Mouse (Mus musculus): ENCODE measurements around the gene Taldo1. TPM values are rescaled to one million over a fixed set of nuclear protein-coding genes. Genes with fewer than 3 reads are reported as not detected.

Gene Taldo1
- polyA plus RNA-seq, 1 experiment from 2014 or later, result 252 TPM

- Histone ChIP-seq H3K9ac (replicated peaks; ENCODE audit: low read depth, low read length) (no peak overlapping the region), H3K4me1 (ENCODE audit: control insufficient read depth, insufficient read depth, low read length) (peaks cover 35% of the 10 kb centered on the region), H3K36me3 (ENCODE audit: control insufficient read depth, insufficient read depth, low read length) (peaks cover 15% of the 10 kb centered on the region; the same call in 1 of the 2 replicates), H3K4me2 (replicated peaks; ENCODE audit: low read depth, low read length) (no peak overlapping the region), H3K9me3 (ENCODE audit: control insufficient read depth, low read depth, low read length) (no peaks in the 10 kb centered on the region), H3K4me3 (ENCODE audit: low read depth, low read length) (no peak overlapping the region), H3K27me3 (ENCODE audit: control insufficient read depth, insufficient read depth, low read length) (no peaks in the 10 kb centered on the region), H3K27ac (ENCODE audit: low read length) (no peak overlapping the region)
- no peak for ATAC-seq (ENCODE audit: insufficient number of reproducible peaks, insufficient read depth, low FRiP score, low read depth)
- WGBS, result 92% methylated on average over 12 of the region's 12 CpGs
Measured at GRCm38 (mm10) chr7:141438201-141438968, 46.4 kb downstream of the Taldo1 start.

GRCm38 (mm10) chr7:141439140-141439679 lies 47.2 kb downstream of the Taldo1 start:
- WGBS, result 93% methylated on average over 10 of the region's 10 CpGs
- Histone ChIP-seq H3K9ac (replicated peaks; ENCODE audit: low read depth, low read length) (no peak overlapping the region), H3K9me3 (ENCODE audit: control insufficient read depth, low read depth, low read length) (no peaks in the 10 kb centered on the region), H3K4me1 (ENCODE audit: control insufficient read depth, insufficient read depth, low read length) (peaks cover 36% of the 10 kb centered on the region; the same call in 1 of the 2 replicates), H3K36me3 (ENCODE audit: control insufficient read depth, insufficient read depth, low read length) (peaks cover 15% of the 10 kb centered on the region; the same call in 1 of the 2 replicates), H3K27me3 (ENCODE audit: control insufficient read depth, insufficient read depth, low read length) (no peaks in the 10 kb centered on the region), H3K4me2 (replicated peaks; ENCODE audit: low read depth, low read length) (no peak overlapping the region), H3K4me3 (ENCODE audit: low read depth, low read length) (no peak overlapping the region), H3K27ac (ENCODE audit: low read length) (no peak overlapping the region)
- ATAC-seq (ENCODE audit: insufficient number of reproducible peaks, insufficient read depth, low FRiP score, low read depth), result no peak

DNA sequence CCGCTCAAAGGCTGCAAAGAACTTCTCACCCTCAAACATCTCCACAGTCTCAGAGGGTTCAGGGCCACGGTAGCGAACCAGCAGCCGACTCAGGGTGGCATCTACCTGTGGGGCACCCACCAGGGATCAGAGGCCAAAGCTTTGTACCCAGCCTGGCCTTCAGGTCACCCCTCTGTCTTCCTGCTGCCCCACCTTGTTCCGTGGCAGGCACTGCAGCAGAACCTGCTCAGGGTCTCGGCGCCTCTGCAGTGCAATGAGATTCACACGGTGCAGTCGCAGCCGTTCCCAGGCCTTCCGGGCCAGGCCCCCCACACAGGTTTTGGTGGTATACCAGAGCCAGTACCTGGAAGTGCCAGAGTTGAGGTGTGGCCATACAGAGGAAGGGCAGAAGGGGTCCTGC lies 47.8 kb downstream of the Taldo1 start:
- no peak for ATAC-seq (ENCODE audit: insufficient number of reproducible peaks, insufficient read depth, low FRiP score, low read depth)
- no peaks in the 10 kb centered on the region for H3K9me3 ChIP-seq (ENCODE audit: control insufficient read depth, low read depth, low read length)
- H3K4me3 ChIP-seq (ENCODE audit: low read depth, low read length), result no peak overlapping the region
- peaks cover 37% of the 10 kb centered on the region; the same call in 1 of the 2 replicates for H3K4me1 ChIP-seq (ENCODE audit: control insufficient read depth, insufficient read depth, low read length)
- no peak overlapping the region for H3K9ac ChIP-seq (replicated peaks; ENCODE audit: low read depth, low read length)
- 91% methylated on average over 11 of the region's 11 CpGs for WGBS
- no peak overlapping the region for H3K4me2 ChIP-seq (replicated peaks; ENCODE audit: low read depth, low read length)
- H3K27ac ChIP-seq (ENCODE audit: low read length), result no peak overlapping the region
- H3K27me3 ChIP-seq (ENCODE audit: control insufficient read depth, insufficient read depth, low read length), result no peaks in the 10 kb centered on the region
- peaks cover 15% of the 10 kb centered on the region; the same call in 1 of the 2 replicates for H3K36me3 ChIP-seq (ENCODE audit: control insufficient read depth, insufficient read depth, low read length)

DNA sequence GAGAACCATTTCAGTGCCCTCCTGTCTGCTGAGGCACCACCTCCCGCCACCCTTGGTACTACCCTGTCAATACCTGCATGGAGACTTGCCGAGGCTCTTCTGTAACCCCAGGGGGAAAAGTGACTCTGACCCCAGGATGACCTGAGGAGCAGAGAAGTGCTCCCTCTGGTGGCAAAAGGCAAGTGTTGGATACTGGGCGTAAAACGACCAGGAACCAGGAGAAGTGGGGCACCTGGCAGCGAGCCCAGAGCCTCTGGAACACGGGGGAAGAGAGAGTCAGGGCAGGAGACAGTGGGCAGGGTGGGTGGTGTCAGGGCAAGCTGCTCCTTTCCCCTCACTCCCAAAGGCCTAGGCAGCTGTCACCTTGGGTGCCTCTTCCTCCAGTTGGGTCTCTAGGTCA lies 48.6 kb downstream of the Taldo1 start:
- Histone ChIP-seq H3K4me2 (replicated peaks; ENCODE audit: low read depth, low read length) (no peak overlapping the region), H3K4me3 (ENCODE audit: low read depth, low read length) (no peak overlapping the region), H3K4me1 (ENCODE audit: control insufficient read depth, insufficient read depth, low read length) (peaks cover 32% of the 10 kb centered on the region; the same call in 1 of the 2 replicates), H3K27me3 (ENCODE audit: control insufficient read depth, insufficient read depth, low read length) (no peaks in the 10 kb centered on the region), H3K36me3 (ENCODE audit: control insufficient read depth, insufficient read depth, low read length) (peaks cover 15% of the 10 kb centered on the region; the same call in 1 of the 2 replicates), H3K9me3 (ENCODE audit: control insufficient read depth, low read depth, low read length) (no peaks in the 10 kb centered on the region), H3K27ac (ENCODE audit: low read length) (no peak overlapping the region), H3K9ac (replicated peaks; ENCODE audit: low read depth, low read length) (no peak overlapping the region)
- no peak for ATAC-seq (ENCODE audit: insufficient number of reproducible peaks, insufficient read depth, low FRiP score, low read depth)
- 30% methylated on average over 6 of the region's 6 CpGs for WGBS

DNA sequence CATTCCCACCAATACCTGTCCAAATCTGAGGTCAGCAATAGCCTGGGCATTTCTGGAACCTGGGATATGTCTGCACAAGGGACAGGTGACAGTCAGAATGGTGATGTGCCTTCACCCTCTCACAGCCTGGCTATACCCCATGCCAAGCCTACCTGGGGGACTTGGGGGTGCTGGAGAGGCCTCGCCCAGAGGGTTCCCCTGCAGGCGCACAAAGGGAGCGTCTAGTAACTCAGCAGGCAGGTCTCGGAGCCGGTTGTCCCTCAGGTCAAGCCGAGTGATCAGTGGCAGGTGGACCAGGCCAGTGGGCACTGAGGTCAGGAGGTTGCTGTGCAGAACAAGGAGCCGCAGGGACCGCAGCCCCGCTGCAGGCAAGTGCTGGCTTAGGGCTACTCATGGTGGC lies 49.5 kb downstream of the Taldo1 start:
- Histone ChIP-seq H3K27me3 (ENCODE audit: control insufficient read depth, insufficient read depth, low read length) (no peaks in the 10 kb centered on the region), H3K4me1 (ENCODE audit: control insufficient read depth, insufficient read depth, low read length) (peaks cover 23% of the 10 kb centered on the region; the same call in 1 of the 2 replicates), H3K4me3 (ENCODE audit: low read depth, low read length) (no peak overlapping the region), H3K36me3 (ENCODE audit: control insufficient read depth, insufficient read depth, low read length) (peaks cover 15% of the 10 kb centered on the region; the same call in 1 of the 2 replicates), H3K27ac (ENCODE audit: low read length) (no peak overlapping the region), H3K4me2 (replicated peaks; ENCODE audit: low read depth, low read length) (no peak overlapping the region), H3K9ac (replicated peaks; ENCODE audit: low read depth, low read length) (no peak overlapping the region), H3K9me3 (ENCODE audit: control insufficient read depth, low read depth, low read length) (no peaks in the 10 kb centered on the region)
- 89% methylated on average over 9 of the region's 9 CpGs for WGBS
- ATAC-seq (ENCODE audit: insufficient number of reproducible peaks, insufficient read depth, low FRiP score, low read depth), result no peak

GRCm38 (mm10) chr7:141442199-141442598 lies 50.2 kb downstream of the Taldo1 start:
- WGBS, result 91% methylated on average over 13 of the region's 13 CpGs
- peaks cover 15% of the 10 kb centered on the region; the same call in 1 of the 2 replicates for H3K36me3 ChIP-seq (ENCODE audit: control insufficient read depth, insufficient read depth, low read length)
- H3K4me2 ChIP-seq (replicated peaks; ENCODE audit: low read depth, low read length), result peak overlapping the region; percentile 65
- H3K9me3 ChIP-seq (ENCODE audit: control insufficient read depth, low read depth, low read length), result no peaks in the 10 kb centered on the region
- peaks cover 17% of the 10 kb centered on the region; the same call in 1 of the 2 replicates for H3K4me1 ChIP-seq (ENCODE audit: control insufficient read depth, insufficient read depth, low read length)
- H3K27me3 ChIP-seq (ENCODE audit: control insufficient read depth, insufficient read depth, low read length), result no peaks in the 10 kb centered on the region
- H3K27ac ChIP-seq (ENCODE audit: low read length), result no peak overlapping the region
- peak overlapping the region; percentile 60; the same call in 1 of the 2 replicates for H3K9ac ChIP-seq (replicated peaks; ENCODE audit: low read depth, low read length)
- ATAC-seq (ENCODE audit: insufficient number of reproducible peaks, insufficient read depth, low FRiP score, low read depth), result no peak
- H3K4me3 ChIP-seq (ENCODE audit: low read depth, low read length), result no peak overlapping the region

- H3K36me3 ChIP-seq (ENCODE audit: control insufficient read depth, insufficient read depth, low read length), result peaks cover 12% of the 10 kb centered on the region; the same call in 1 of the 2 replicates
- H3K27ac ChIP-seq (ENCODE audit: low read length), result peak overlapping the region; percentile 63; the same call in 1 of the 2 replicates
- H3K4me2 ChIP-seq (replicated peaks; ENCODE audit: low read depth, low read length), result peak overlapping the region; percentile 65
- H3K4me1 ChIP-seq (ENCODE audit: control insufficient read depth, insufficient read depth, low read length), result peaks cover 19% of the 10 kb centered on the region
- peak overlapping the region; percentile 60 for H3K9ac ChIP-seq (replicated peaks; ENCODE audit: low read depth, low read length)
- no peaks in the 10 kb centered on the region for H3K9me3 ChIP-seq (ENCODE audit: control insufficient read depth, low read depth, low read length)
- peak; percentile 10; the same call in 1 of the 2 replicates for ATAC-seq (ENCODE audit: insufficient number of reproducible peaks, insufficient read depth, low FRiP score, low read depth)
- H3K4me3 ChIP-seq (ENCODE audit: low read depth, low read length), result peak overlapping the region; percentile 42
- no peaks in the 10 kb centered on the region for H3K27me3 ChIP-seq (ENCODE audit: control insufficient read depth, insufficient read depth, low read length)
- 13% methylated on average over 12 of the region's 12 CpGs for WGBS
Measured at GRCm38 (mm10) chr7:141443081-141443821, 51.3 kb downstream of the Taldo1 start.

GRCm38 (mm10) chr7:141443828-141444237 lies 51.8 kb downstream of the Taldo1 start, which contains the start of gene Pidd1:
Pidd1 (minus strand) TSS chr7:141444025.
- Histone ChIP-seq H3K4me3 (ENCODE audit: low read depth, low read length) (peak within 1 kb of the TSS; percentile 42), H3K27me3 (ENCODE audit: control insufficient read depth, insufficient read depth, low read length) (no peaks in the 10 kb centered on the region), H3K27ac (ENCODE audit: low read length) (peak within 1 kb of the TSS; percentile 63; the same call in 1 of the 2 replicates), H3K4me2 (replicated peaks; ENCODE audit: low read depth, low read length) (peak within 1 kb of the TSS; percentile 65), H3K9ac (replicated peaks; ENCODE audit: low read depth, low read length) (peak within 1 kb of the TSS; percentile 60), H3K9me3 (ENCODE audit: control insufficient read depth, low read depth, low read length) (no peaks in the 10 kb centered on the region), H3K36me3 (ENCODE audit: control insufficient read depth, insufficient read depth, low read length) (peaks cover 13% of the 10 kb centered on the region; the same call in 1 of the 2 replicates), H3K4me1 (ENCODE audit: control insufficient read depth, insufficient read depth, low read length) (peaks cover 25% of the 10 kb centered on the region)
- peak; percentile 64; the same call in 1 of the 2 replicates for ATAC-seq (ENCODE audit: insufficient number of reproducible peaks, insufficient read depth, low FRiP score, low read depth)
- under 1% methylated on average over 25 of the region's 25 CpGs for WGBS

Measured in stomach, embryonic 14.5 days (tissue).